Mouse (Mus musculus) cerebellum, adult 9-11 months (tissue): ENCODE measurements around the gene Dhx58.
"Not testable (repeated sequence)": the region's sequence is repeated elsewhere in the genome, so short reads cannot be mapped to it uniquely, and the experiment has no call there.

Source experiments
- DNase-seq: peaks from one replicate; pipeline ENCODE4 v3.0.0; 2022

Dhx58 gene

DNA sequence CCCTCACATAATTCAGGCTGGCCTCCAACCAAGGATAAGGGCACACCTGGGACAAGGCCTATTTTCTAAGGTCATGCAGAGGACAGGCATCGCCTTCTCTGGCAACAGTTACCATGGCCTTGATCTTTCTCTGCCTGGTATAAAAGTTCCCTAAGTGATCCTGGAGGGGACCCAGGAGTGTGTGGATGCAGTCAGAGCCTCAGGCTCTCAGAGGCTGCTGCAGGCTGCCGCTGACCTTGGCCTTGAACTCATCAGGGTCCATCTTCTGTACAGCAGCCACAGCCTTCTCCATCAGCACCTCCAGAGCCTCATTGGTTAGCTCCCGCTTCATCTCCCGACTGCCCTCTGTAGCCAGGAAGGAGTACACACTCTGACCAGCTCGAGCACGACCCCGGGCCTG lies 6.2 kb downstream of the Dhx58 start:
- no peak for DNase-seq

DNA sequence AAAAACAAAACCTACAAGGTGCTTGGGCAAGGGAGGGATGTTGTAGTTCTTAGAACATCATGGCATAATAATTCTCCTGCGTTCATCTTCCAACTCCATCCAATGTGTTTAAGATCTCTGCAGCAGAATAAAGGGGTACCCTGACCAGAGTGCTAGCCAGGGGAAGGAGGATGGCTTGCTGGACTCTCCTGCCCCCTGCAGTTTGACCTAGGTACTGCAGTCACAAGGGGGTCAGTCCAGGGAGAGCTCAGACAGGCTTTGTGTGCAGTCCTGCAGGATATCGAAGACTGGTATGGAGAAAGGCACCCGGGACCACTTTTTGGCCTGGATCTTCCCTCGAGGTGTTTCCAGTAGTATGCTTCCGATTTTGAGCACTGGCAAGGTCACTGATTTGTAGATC lies 9.1 kb downstream of the Dhx58 start:
- DNase-seq, result peak; percentile 62

GRCm38 (mm10) chr11:100693154-100693553 lies 10.9 kb downstream of the Dhx58 start:
- no peak for DNase-seq

DNA sequence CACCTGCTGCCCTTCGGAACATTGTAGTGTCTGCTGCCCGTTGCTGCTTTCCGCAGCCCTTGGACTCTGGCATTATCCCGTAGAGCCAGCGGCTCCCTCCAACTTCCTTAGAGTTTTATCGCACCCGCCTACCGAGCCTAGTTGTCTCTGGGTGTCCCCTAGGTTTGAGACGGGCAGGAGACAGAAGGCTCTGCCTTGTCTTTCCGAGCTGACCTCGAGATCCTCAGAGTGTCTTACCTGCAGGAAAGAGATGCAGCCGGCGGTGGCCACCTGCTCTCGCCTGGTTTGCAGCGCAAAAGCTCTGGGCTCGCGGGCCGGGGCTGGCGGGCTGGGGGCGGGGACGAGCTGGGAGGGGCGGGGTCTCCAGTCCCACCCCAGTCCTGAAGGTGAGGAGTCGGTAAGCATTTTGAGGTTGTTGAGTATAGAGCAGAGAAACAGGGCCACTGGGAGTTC lies 11.9 kb downstream of the Dhx58 start, which contains the start of gene Zfp385c:
TSS of gene Zfp385c (minus strand) at position 292 of the 453 bp plus-strand sequence.
- DNase-seq, result no peak

DNA sequence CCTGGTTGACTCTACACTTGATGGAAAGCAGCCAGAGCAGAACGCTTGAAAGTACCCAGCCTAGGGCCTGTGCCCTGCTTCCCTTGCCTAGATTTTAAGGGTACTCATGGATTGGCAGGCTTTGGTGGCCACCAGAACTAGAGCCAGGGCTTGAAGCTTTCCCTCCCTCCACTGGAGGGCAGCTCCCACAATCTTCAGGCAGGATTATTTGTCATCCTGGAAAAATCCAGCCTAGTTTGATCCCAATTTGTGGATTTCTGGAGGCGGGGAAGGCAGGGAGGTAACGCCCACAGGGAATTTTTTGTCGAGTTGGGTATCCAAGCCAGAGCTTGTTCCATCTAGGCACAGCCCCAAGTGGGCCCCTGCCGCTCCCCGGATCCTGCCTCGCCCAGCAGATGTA lies 13.7 kb downstream of the Dhx58 start:
- DNase-seq, result no peak

DNA sequence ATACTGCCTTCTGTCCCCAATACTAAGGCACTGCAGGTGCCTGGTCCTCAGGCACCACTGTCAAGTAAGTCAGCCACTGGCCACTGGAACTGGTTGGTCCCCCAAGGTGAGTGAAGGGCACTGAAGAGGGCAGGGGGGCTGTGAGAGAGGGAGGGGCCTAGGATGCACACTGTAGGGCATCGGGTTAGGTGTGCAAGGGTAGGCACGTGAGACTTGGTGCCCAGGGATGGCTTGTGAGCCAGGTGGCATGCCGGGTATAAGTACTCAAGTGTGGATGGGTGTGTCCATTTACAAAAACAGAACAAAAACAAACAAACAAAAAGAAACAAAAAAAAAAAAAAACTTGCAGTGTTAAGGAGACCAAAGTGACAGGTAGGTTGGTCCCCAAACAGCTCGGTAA lies 15.6 kb downstream of the Dhx58 start:
- no peak for DNase-seq

- DNase-seq, result no peak
Measured at GRCm38 (mm10) chr11:100687265-100687664, 16.8 kb downstream of the Dhx58 start.

DNA sequence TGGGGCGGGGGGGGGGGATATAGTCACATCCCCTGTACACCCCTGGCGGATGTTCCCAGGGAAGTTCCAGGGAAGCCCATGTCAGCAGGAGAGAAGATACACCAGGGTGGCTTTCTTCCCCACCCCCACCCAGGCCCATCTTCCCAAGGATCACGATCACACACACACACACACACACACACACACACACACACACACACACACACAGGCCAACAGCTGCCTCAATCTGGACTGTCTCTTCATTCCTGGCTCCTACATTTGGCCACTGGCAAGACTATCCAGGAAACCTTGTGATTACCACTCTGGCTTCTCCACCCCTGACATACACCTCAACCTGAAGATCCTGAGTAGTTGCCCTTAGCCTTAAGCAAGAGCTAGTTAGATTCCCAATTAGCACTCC lies 18.7 kb downstream of the Dhx58 start:
- no peak for DNase-seq

DNA sequence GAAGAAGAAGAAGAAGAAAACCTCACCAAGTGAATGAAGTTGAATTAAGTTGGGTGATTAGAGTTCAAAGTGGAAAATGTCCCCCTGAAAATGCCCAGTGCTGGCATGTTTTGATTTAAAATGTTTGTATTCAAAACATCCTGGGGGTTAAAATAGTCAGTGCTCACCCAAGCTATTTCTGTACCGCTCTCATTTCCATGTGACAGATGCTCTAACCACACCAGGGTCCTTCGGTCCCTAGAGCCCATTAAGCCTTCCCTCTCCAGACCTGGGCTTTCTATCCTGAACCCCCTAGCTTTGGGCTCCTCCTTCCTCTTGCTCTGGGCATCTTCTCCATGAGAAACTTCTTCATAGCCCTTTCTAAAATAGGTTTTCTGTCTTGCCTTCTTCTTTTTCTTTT lies 20.0 kb downstream of the Dhx58 start:
- no peak for DNase-seq

- no peak for DNase-seq
Measured at GRCm38 (mm10) chr11:100682526-100682925, 21.5 kb downstream of the Dhx58 start.

DNA sequence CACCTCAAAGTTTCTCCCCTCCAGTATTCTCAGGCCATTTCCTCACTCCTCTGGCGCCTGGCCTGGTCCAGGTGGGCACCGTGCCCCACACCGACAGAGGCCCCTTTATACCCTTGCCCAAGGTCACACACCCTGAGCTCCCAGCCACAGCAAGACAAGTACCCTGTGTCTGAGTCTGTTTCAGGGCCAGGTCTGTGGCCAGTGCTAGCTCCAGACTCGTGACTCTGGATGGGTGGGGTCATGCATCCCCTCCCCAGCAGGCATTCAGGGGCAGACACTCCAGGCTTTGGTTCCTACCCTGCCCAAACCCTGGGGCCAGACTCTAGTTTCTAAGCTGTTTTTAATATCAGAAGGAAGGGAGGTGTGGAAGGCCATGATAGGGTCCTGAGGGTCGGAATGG lies 22.2 kb downstream of the Dhx58 start:
- DNase-seq, result no peak

- no peak for DNase-seq
Measured at GRCm38 (mm10) chr11:100677810-100678209, 26.3 kb downstream of the Dhx58 start.

DNA sequence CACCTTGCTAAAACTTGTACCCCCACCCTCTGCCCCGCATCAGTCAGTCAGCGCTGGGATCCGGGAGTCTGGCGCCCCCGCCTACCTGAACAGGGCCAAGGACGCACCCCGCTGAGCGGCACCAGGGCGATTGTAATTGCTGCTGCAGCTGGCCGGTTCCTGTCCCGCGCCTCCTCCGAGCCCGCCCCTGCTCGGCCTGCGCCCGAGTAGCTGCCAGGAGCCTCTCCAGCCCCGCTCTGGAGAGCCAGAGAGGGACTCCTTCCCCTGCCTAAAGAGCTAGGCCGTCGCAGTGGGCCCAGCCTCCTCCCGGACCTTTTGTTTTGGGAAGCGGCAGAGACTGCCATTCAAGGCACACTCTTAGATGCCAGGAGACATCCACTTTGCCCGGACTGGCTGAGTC lies 30.9 kb downstream of the Dhx58 start:
- DNase-seq, result no peak

DNA sequence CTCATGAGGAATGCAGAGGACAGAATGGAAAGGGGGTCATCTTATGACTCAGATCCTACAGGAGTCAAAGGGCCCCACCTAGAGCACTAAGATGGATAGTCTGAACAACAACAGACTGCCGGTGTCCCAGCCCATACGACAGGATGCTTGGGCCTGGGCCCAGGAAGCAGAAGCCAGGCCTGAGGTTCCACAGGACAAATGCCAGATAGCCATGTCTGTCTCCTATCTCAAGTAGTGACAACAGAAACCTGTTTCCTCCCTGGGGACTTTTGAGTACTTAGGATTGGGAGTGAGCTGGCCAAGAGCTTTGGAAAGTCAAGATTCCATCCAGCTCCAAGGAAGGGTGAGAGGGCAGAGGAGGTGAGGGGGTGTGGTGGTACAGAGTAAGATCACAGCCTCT lies 32.1 kb downstream of the Dhx58 start:
- DNase-seq, result no peak

DNA sequence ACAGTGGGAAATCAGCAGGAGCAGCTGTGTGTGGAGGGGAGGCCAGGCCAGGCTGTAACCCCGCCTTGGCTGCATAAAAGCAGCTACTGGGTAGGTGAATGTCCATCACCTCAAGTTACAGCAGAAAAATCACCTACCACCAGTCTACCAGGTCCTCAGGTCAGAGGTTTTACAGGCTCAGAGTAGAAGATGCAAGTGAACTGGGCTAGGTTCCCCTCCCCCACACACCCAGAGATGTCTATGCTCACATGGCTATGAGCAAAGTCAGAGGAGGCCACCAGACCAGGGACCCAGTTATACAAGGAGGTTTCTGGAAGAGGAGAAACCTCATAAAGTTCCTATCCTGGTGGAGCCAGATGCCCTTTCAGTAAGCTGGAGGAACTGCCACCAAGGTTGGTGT lies 33.0 kb downstream of the Dhx58 start:
- no peak for DNase-seq

GRCm38 (mm10) chr11:100659806-100660205 lies 44.3 kb downstream of the Dhx58 start:
- no peak for DNase-seq

- DNase-seq, result no peak
Measured at GRCm38 (mm10) chr11:100656458-100656857, 47.6 kb downstream of the Dhx58 start.

DNA sequence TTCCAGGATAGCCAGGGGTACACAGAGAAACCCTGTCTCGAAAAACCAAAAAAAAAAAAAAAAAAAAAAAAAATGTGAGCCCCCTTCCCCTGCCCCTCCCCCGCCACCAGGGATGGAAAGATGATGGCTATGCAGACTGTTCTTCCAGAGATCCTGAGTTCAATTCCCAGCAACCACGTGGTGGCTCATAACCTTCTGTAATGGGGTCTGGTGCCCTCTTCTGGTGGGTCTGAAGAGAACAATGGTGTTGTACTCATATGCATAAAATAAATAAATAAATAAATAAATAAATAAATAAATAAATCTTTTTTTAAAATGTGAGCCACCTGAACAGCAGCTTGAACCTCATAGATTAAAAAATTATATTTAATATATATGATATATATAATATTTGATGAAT lies 48.5 kb downstream of the Dhx58 start:
- not testable (repeated sequence) for DNase-seq

DNA sequence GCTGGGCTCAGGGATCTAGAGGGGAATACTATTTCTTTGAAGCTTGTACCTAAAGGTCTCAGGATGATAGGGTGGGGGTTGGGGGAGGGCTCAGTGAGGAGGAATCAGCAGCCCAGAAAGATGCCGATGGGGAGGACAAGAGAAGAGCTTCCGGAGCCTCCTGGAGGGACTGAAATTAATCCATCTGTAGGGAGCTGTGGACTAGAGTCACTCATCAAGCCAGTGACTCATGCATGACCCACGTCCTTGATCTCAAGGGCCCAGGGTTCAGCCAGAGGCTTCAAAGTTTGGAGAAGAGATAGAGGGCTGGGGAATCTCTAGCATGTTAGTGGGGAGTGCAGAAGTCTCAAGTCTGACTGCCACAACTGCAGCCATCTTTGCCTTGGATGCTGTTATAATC lies 52.3 kb downstream of the Dhx58 start:
- no peak for DNase-seq

DNA sequence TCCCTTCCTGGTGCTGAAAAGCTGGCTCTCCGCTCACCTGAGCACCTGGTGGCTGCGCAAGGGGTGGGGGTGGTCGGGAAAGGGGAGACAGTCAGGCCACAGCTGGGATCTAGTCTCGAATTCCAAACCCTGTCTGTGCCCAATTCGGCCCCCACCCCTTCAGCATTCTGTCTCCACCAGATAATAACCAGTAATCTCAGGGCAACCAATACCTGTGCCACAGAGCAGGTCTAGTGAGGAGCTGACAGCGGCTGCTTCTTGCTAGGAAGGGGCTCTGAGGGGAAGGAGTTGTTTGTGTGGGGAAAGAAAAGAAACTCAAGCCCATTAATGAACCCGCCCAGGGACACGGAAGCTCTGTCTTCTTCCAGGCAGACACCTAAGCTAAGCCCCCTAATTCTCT lies 52.9 kb downstream of the Dhx58 start:
- DNase-seq, result no peak

GRCm38 (mm10) chr11:100648405-100648804 lies 55.7 kb downstream of the Dhx58 start:
- no peak for DNase-seq

DNA sequence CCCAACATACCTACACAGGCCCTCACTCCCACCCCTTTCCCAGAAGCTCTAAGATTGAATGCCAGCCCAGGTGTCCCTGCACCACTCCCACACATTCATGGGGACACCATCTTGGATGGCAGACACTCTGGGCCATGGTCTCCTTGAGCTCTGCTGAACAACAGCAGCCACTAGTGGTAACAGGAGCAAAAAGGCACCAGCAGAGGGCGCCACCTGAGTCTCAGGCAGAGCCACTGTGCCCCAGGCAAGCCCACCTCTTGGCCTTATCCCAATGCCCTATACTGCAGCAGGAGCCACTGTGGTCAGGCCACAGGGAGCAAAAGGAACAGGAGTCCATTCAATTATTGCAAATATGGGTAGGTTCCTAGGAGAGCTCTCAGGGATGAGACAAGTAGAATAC lies 57.8 kb downstream of the Dhx58 start:
- DNase-seq, result no peak
